Mouse (Mus musculus) hindbrain, embryonic 10.5 days (tissue): ENCODE data around the gene Areg. TPM values are rescaled to one million over a fixed set of nuclear protein-coding genes. Genes with fewer than 3 reads are reported as not detected.

Source experiments
- DNase-seq: peaks from one replicate; pipeline ENCODE4 v3.0.0-alpha.2; 2017; ENCODE audit warnings: low spot score
- H3K27ac ChIP-seq: fragments of 300-500 bp; sonication (generic); 2 replicates; pipeline ENCODE4 v1.5.1; 2016; ENCODE audit warnings: mild to moderate bottlenecking, moderate library complexity
- H3K27me3 ChIP-seq: fragments of 300-500 bp; sonication (generic); 2 replicates; pipeline ENCODE4 v1.6.1; 2016; ENCODE audit warnings: mild to moderate bottlenecking; ENCODE audit not compliant: poor library complexity, insufficient read depth, severe bottlenecking
- H3K36me3 ChIP-seq: fragments of 300-500 bp; sonication (generic); 2 replicates; pipeline ENCODE4 v1.6.1; 2016; ENCODE audit warnings: mild to moderate bottlenecking, moderate library complexity
- H3K4me1 ChIP-seq: fragments of 300-500 bp; sonication (generic); replicated peaks from 2 replicates; pipeline ENCODE4 v1.6.1; 2016; ENCODE audit warnings: mild to moderate bottlenecking
- H3K4me3 ChIP-seq: fragments of 300-500 bp; sonication (generic); 2 replicates; pipeline ENCODE4 v1.5.1; 2016; ENCODE audit warnings: mild to moderate bottlenecking, moderate library complexity
- H3K9me3 ChIP-seq: fragments of 300-500 bp; sonication (generic); 2 replicates; pipeline ENCODE4 v1.6.1; 2016; ENCODE audit warnings: mild to moderate bottlenecking, moderate library complexity
- WGBS: fragments of 180-500 bp; shearing (Covaris S2); methylation state at CpG from one replicate; pipeline ENCODE4 v1.1.7; 2016; 5-methylcytosine and 5-hydroxymethylcytosine counted together
- polyA plus RNA-seq: library from polyadenylated mRNA; unstranded; fragments of >200 nt; fragmentation: Nextera tagmentation; extraction: Ambion mirVana; gene quantifications from 2 replicates; pipeline ENCODE4 v1.2.1, GENCODE M21; 2016

Areg gene
- 0.13 TPM in 1 of 2 replicates, not detected in the other for polyA plus RNA-seq

DNA sequence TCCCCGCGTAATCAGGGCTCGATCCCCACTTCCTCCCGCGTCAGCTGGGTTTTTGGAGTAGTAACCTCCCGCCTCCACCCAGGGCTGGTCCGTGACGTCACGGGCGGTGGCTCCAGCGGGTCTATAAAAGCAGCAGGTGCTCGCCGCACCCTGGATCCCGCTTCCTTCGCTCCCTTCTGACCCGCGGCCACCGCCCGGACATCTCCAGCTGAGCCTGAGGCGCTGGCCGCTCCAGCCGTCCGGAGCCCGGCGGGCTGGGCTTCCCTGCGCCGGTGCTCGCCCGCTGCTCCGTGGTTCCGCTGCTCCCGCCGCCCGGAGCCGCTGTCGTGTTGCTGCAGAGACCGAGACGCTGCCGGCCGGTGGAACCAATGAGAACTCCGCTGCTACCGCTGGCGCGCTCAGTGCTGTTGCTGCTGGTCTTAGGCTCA lies at the start of gene Areg:
TSS of gene Areg (plus strand) at position 154 of the 428 bp plus-strand sequence.
- Histone ChIP-seq H3K36me3 (no peaks in the 10 kb centered on the region), H3K27me3 (peaks cover 37% of the 10 kb centered on the region), H3K4me1 (peaks cover 10% of the 10 kb centered on the region; the same call in 1 of the 2 replicates), H3K9me3 (no peaks in the 10 kb centered on the region), H3K4me3 (peak within 1 kb of the TSS; percentile 68), H3K27ac (peak within 1 kb of the TSS; percentile 72; the same call in 1 of the 2 replicates)
- DNase-seq, result peak; percentile 69
- under 1% methylated on average over 44 of the region's 44 CpGs for WGBS

DNA sequence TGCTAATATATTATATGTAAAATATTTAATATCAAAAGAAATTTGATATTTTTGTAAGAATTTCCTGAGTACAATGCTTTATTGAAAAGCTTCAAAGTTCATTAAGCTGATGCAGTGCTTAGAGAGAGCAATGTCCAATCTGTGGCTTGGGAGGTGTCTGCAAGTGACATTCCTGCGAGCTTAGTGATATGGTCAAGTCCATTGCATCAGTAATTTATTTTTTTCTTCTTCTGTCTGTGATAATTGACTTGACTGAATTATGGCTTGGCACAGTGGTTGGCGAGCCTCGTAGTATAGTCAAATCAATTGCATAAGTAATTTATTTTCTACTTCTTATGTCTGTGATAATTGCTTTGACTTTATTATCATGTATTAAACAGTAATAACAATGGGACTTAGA lies 49.1 kb upstream of the Areg start:
- no peaks in the 10 kb centered on the region for H3K9me3 ChIP-seq
- WGBS, result 88% methylated on average over 3 of the region's 3 CpGs
- no peak overlapping the region for H3K4me3 ChIP-seq
- H3K36me3 ChIP-seq, result no peaks in the 10 kb centered on the region
- no peaks in the 10 kb centered on the region for H3K4me1 ChIP-seq
- H3K27me3 ChIP-seq, result no peaks in the 10 kb centered on the region
- no peak for DNase-seq
- no peak overlapping the region for H3K27ac ChIP-seq

DNA sequence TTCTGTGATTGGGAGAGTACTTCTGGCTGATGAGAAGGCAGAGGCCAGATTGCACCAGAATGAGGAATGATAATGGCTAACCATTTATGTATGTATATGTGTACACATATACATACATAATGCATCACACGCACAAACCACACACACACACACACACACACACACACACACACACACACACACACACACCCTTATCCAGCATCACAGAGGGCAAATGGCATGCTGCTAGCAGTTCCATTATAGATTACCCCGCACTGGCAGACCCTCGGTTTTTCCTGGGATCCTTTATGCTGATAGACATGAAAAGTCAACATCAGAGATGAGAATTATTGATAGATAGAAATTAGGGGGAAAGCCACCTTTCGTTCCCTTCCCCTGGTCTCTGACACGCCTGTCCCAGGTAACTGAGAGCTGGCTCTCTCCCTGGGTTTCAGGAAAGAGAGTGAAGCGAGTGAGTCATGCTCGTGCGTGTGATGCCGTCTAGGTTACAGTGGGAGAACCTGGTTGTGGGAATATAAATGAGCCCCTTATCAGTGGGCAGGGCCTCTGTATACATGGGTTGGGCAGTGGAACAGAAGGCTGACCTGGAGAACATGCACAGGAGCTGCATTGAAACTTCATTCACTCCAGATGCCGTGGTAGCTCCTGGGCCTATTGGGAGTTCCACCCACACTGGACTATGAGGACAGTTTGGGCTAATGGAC lies 41.3 kb upstream of the Areg start:
- no peaks in the 10 kb centered on the region for H3K4me1 ChIP-seq
- no peaks in the 10 kb centered on the region for H3K27me3 ChIP-seq
- no peaks in the 10 kb centered on the region for H3K36me3 ChIP-seq
- 92% methylated on average over 10 of the region's 10 CpGs for WGBS
- no peak overlapping the region for H3K4me3 ChIP-seq
- no peak for DNase-seq
- no peak overlapping the region for H3K27ac ChIP-seq
- H3K9me3 ChIP-seq, result no peaks in the 10 kb centered on the region

DNA sequence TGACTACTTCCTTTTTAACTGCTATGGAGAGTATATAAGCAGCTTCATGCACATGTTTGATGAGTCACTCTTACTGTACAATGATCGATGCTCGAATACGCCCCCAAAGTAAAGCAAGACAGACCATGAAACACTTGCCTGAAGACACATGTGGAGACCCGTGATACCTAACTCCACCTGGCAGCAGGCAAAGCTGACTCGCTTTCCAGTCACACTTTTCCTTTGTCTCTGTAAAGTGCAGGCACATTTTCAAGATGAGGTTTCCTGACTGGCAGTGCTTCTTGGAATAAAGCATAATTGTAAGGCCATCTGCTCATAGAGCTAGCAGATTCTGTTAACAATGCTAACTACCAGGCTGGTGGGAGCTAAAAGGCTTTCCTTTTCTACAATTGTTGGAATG lies 37.7 kb upstream of the Areg start:
- no peaks in the 10 kb centered on the region for H3K9me3 ChIP-seq
- no peaks in the 10 kb centered on the region for H3K27me3 ChIP-seq
- H3K4me3 ChIP-seq, result no peak overlapping the region
- 93% methylated on average over 5 of the region's 5 CpGs for WGBS
- no peaks in the 10 kb centered on the region for H3K4me1 ChIP-seq
- no peaks in the 10 kb centered on the region for H3K36me3 ChIP-seq
- no peak for DNase-seq
- H3K27ac ChIP-seq, result no peak overlapping the region

DNA sequence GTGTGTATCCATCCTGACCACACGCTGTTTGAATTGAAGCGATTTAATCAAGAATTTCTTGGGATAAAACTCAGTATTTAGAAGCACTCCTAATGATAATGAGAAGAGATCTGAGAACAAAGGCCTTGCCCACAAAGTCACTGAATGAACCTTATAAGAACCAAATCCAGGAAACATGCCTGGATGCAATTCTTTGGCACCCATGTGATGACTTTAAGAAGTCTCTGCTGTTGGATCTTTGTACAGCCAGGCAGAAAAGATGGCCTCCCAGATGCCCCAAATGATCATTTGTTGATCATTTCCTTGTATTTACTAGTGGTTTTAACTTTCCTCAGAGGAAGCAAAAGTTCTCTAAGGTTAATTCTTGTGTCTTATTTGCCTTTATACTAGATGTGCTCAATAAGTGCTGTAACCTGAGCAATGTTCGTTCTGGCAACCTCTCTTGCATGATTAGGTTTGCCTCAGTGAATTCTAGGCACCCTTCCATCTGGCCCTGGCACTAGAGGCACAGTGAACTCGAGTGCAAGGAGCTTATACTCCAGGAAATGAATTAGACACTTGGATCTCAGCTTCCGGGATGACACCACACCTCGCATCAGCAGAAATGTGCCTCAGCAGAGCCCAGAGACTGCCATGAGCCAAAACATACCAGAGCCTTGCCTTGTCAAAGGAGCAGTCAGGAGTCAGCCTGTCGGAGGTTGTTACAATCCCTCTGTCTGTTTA lies 35.3 kb upstream of the Areg start:
- H3K9me3 ChIP-seq, result no peaks in the 10 kb centered on the region
- WGBS, result 86% methylated on average over 7 of the region's 7 CpGs
- H3K4me1 ChIP-seq, result no peaks in the 10 kb centered on the region
- H3K27ac ChIP-seq, result no peak overlapping the region
- no peaks in the 10 kb centered on the region for H3K27me3 ChIP-seq
- DNase-seq, result no peak
- no peaks in the 10 kb centered on the region for H3K36me3 ChIP-seq
- no peak overlapping the region for H3K4me3 ChIP-seq

DNA sequence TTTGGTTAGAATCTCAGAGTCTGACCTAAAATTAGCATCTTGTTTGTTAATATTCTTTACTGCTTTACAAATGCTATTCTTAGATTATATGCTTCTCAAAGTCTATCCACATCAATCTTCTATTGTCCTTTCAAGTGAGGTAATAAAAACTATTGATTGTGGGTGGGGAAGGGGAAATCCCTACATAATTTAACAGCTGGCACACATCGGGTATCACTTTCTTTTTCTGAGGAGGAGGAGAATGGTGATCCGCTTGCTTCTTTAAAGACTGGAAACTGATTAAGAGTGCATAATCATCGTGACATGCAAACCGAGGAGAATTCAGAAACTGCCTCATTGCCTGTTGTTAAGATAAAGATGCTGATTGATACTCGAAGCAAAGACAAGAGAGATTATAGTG lies 33.2 kb upstream of the Areg start:
- H3K4me3 ChIP-seq, result no peak overlapping the region
- H3K9me3 ChIP-seq, result no peaks in the 10 kb centered on the region
- no peak for DNase-seq
- no peaks in the 10 kb centered on the region for H3K4me1 ChIP-seq
- no peaks in the 10 kb centered on the region for H3K27me3 ChIP-seq
- WGBS, result 89% methylated on average over 5 of the region's 5 CpGs
- H3K27ac ChIP-seq, result no peak overlapping the region
- no peaks in the 10 kb centered on the region for H3K36me3 ChIP-seq

DNA sequence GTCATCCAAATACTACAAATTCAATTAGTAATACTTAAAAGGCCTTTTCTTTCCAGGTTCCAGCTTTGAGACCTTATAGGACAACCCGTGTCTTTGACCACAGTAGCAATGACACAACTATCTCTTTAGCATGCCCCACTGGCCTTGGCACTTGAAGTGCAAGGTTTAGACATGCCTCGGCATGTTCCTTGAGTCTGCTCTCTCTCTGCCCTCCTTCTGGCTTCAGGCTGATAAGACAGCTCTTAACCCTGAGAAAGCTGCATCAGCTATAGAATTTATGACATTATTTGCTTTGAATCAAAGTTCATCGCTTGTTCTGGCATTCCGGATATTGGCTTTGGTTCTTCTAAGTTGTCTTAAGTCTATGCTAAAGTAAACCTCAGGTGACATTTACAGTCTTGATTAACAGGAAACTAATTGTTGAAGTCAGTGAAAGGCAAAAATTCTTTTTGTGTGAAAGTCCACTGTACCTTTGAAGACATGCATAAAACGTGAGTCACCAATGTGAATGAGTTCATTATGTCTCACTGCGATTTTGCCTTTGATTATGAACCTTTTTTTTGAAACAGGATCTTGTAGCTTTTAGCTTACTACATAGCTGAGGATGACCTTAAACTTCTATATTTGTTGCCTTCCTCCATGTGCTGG lies 29.3 kb upstream of the Areg start:
- no peaks in the 10 kb centered on the region for H3K36me3 ChIP-seq
- no peak overlapping the region for H3K27ac ChIP-seq
- no peaks in the 10 kb centered on the region for H3K9me3 ChIP-seq
- H3K27me3 ChIP-seq, result no peaks in the 10 kb centered on the region
- H3K4me3 ChIP-seq, result no peak overlapping the region
- DNase-seq, result no peak
- 89% methylated on average over 6 of the region's 6 CpGs for WGBS
- H3K4me1 ChIP-seq, result no peaks in the 10 kb centered on the region

DNA sequence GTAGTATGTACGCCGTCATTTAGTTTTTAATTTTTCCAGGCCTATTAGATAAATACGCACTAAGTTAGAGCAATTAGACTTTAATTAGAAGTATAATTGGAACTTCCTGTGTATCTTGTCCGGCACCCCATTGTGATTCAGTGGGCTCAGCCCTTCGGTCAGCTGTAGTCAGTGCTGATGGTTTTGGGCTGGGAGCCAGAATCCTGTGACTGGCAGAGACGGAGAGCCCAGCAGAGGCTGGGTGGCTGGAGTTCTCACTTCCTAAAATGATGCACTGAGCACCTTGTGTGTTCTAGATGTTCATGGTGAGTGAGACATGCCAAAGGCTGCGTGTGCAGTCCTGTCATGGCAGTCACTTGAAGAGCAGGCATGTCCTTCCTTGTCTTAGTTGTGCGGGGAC lies 28.4 kb upstream of the Areg start:
- no peak for DNase-seq

DNA sequence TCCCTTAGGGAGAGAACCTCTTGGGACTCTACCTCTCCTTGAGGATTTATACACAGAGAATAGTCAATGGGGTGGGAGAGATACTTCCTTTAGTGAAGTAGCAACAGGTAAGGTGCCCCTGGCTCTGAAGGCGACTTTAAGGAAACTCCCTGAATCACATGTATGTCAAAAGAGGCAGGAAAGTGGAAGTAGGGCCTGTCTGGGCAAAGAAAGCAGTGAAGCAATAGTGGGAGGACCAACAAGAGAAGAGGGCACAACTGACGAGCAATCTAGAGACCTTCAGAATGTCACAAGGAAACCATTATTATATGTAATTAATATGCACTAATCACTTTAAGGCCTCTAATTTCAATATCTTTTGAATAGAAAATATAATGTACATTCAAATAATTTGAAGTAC lies 25.4 kb upstream of the Areg start:
- no peaks in the 10 kb centered on the region for H3K36me3 ChIP-seq
- H3K4me1 ChIP-seq, result no peaks in the 10 kb centered on the region
- no peak overlapping the region for H3K4me3 ChIP-seq
- no peaks in the 10 kb centered on the region for H3K27me3 ChIP-seq
- 82% methylated on average over 2 of the region's 2 CpGs for WGBS
- H3K27ac ChIP-seq, result no peak overlapping the region
- no peaks in the 10 kb centered on the region for H3K9me3 ChIP-seq
- no peak for DNase-seq

More for the DNA sequence above, 28.4 kb upstream of the Areg start:
- Histone ChIP-seq H3K4me3 (no peak overlapping the region), H3K36me3 (no peaks in the 10 kb centered on the region), H3K27ac (no peak overlapping the region), H3K9me3 (no peaks in the 10 kb centered on the region), H3K4me1 (no peaks in the 10 kb centered on the region), H3K27me3 (no peaks in the 10 kb centered on the region)
- 90% methylated on average over 8 of the region's 8 CpGs for WGBS

DNA sequence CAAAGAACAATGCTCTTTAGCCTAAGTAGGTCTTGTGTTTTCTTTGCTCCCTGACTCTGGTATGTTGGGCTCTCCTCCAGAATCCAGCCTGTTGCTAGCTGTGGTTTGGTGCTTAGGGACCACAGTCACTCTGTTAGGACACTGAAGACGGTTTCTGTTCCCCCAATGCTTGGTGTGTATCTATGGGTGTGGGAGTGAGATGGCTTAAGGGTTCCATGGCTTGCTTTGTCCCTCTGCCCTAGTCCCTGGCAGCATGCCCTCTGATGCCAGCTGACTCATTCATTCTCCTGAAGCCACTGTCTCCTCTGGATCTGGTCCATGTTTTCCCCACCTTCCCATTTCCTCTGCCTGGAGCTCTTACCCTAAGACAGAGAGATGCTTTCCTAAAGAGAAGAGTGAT lies 24.8 kb upstream of the Areg start:
- WGBS, result 89% methylated on average over 1 of the region's 1 CpGs
- no peak overlapping the region for H3K27ac ChIP-seq
- no peak overlapping the region for H3K4me3 ChIP-seq
- H3K27me3 ChIP-seq, result no peaks in the 10 kb centered on the region
- no peaks in the 10 kb centered on the region for H3K9me3 ChIP-seq
- no peaks in the 10 kb centered on the region for H3K4me1 ChIP-seq
- H3K36me3 ChIP-seq, result no peaks in the 10 kb centered on the region
- no peak for DNase-seq

DNA sequence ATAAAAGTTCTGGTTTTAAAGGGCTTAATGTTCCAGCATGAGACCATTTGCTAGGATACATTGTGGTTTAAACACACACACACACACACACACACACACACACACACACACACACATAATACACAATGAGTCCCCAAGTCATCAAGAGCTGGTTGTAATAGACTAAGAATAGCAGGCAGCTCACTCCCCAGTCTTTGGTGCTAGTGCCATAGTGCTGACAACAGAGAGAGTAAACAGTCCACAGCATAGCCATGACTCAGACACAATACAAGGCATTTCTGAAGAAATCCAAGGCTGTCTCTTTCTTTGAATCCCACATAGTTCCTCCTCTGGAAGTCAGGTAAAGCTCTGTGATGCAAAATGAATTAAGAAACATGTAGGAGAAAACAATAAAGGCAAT lies 20.8 kb upstream of the Areg start:
- no peak for DNase-seq
- no peaks in the 10 kb centered on the region for H3K4me1 ChIP-seq

DNA sequence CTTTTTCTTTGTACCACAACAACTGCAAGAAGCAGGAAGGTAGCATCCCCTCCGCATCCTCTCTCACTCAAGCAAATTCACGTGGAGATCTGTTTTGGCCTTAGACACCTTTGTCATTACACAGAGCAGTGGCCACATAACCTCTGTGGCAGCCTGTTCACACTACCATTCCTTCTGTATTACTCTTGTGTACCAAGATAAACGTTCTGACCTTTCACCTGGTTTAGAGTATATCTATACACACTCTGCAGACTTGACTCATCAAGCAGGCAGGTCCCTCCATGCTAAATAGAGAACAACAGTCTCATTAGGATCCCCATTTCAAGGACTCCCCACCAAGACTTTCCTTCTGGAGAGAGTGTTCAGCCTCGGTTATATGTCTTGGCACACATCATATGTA lies 16.0 kb upstream of the Areg start:
- no peaks in the 10 kb centered on the region for H3K27me3 ChIP-seq
- 81% methylated on average over 4 of the region's 4 CpGs for WGBS
- no peaks in the 10 kb centered on the region for H3K9me3 ChIP-seq

More for the DNA sequence above, 20.8 kb upstream of the Areg start:
- Histone ChIP-seq H3K9me3 (no peaks in the 10 kb centered on the region), H3K36me3 (no peaks in the 10 kb centered on the region), H3K27me3 (no peaks in the 10 kb centered on the region), H3K27ac (no peak overlapping the region), H3K4me3 (no peak overlapping the region)

DNA sequence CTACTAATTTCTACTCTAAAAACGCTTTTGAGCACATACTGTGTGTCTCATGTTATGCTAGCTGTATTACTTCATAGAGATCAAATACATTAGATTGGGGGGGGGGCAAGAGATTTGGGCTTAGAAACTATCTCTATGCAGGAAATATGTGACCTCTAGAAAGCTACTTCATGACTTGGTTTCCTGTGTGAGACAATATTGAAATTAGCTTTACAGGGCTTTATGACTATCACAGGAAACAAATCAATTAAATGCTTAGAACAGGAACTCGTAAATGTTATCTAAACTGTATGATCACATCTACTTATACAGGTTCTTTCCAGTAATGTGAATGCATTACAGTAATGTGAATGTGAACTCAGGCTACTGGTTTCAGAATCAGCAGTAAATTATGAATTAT lies 15.3 kb upstream of the Areg start:
- DNase-seq, result no peak
- H3K27ac ChIP-seq, result no peak overlapping the region
- H3K27me3 ChIP-seq, result no peaks in the 10 kb centered on the region
- no peaks in the 10 kb centered on the region for H3K4me1 ChIP-seq
- WGBS, result 85% methylated on average over 2 of the region's 2 CpGs
- no peak overlapping the region for H3K4me3 ChIP-seq
- H3K9me3 ChIP-seq, result no peaks in the 10 kb centered on the region
- H3K36me3 ChIP-seq, result no peaks in the 10 kb centered on the region

More for the DNA sequence above, 16.0 kb upstream of the Areg start:
- no peak for DNase-seq
- Histone ChIP-seq H3K4me1 (no peaks in the 10 kb centered on the region), H3K36me3 (no peaks in the 10 kb centered on the region), H3K4me3 (no peak overlapping the region), H3K27ac (no peak overlapping the region)
